Mouse (Mus musculus) CH12.LX (cell line): ENCODE measurements around the gene Sema3b. TPM values are rescaled to one million over a fixed set of nuclear protein-coding genes. Genes with fewer than 3 reads are reported as not detected.

Source experiments
- DNase-seq: peaks from one replicate; pipeline ENCODE4 v3.0.0-alpha.2; 2013; ENCODE audit errors: extremely low read depth
- H3K27ac ChIP-seq: 2 replicates; pipeline ENCODE4 v1.5.1; 2012; ENCODE audit warnings: low read depth, mild to moderate bottlenecking, control low read depth, moderate library complexity; ENCODE audit not compliant: insufficient read depth
- H3K27me3 ChIP-seq: replicated peaks from 2 replicates; pipeline ENCODE3; 2012; ENCODE audit warnings: inconsistent platforms
- H3K36me3 ChIP-seq, 2 experiments: replicated peaks in 1 of 2; 2 replicates each; pipeline versions ENCODE3 to v1.6.1; 2012; ENCODE audit warnings: inconsistent platforms in 1 of 2, low read length in 1 of 2, mild to moderate bottlenecking in 1 of 2, mixed read lengths in 1 of 2, moderate library complexity in 1 of 2; ENCODE audit not compliant: control insufficient read depth in 1 of 2, insufficient read depth in 1 of 2
- H3K4me1 ChIP-seq, 2 experiments: 2 replicates each; pipeline ENCODE4 v1.6.1; 2012; ENCODE audit warnings: inconsistent platforms in 1 of 2, moderate library complexity in 1 of 2; ENCODE audit not compliant: insufficient read depth in 2 of 2, control insufficient read depth in 1 of 2
- H3K4me2 ChIP-seq: 2 replicates; pipeline ENCODE4 v1.6.1; 2012; ENCODE audit warnings: low read depth, mild to moderate bottlenecking, control low read depth; ENCODE audit not compliant: poor library complexity, insufficient read depth, severe bottlenecking
- H3K4me3 ChIP-seq, 3 experiments: fragments of 150-350 bp in 1 of 3; sonication (generic) in 1 of 3; replicated peaks in 1 of 3; 2 replicates each; pipeline versions ENCODE3 to v1.5.1; 2011 to 2012; ENCODE audit warnings: low read depth in 2 of 3, low read length in 2 of 3, mild to moderate bottlenecking in 2 of 3, moderate library complexity in 2 of 3, control low read depth in 1 of 3, improper control_type of control experiment in 1 of 3, inconsistent platforms in 1 of 3, mixed read lengths in 1 of 3; ENCODE audit not compliant: poor library complexity in 1 of 3
- H3K79me2 ChIP-seq: replicated peaks from 2 replicates; pipeline ENCODE4 v1.6.1; 2012; ENCODE audit warnings: mild to moderate bottlenecking, moderate library complexity; ENCODE audit not compliant: control insufficient read depth, poor library complexity, insufficient read depth, severe bottlenecking; ENCODE audit errors: extremely low read depth
- H3K9ac ChIP-seq: 2 replicates; pipeline ENCODE4 v1.6.1; 2012; ENCODE audit warnings: low read depth, mild to moderate bottlenecking, control low read depth, moderate library complexity; ENCODE audit not compliant: insufficient read depth
- H3K9me3 ChIP-seq: replicated peaks from 2 replicates; pipeline ENCODE3; 2012; ENCODE audit warnings: low read length, inconsistent platforms, mixed read lengths
- CTCF ChIP-seq, 2 experiments: IDR thresholded peaks in 1 of 2; conservative IDR thresholded peaks in 1 of 2; 2 replicates each; pipeline ENCODE4 v1.5.1; 2011 to 2012; ENCODE audit warnings: low read depth in 2 of 2, low read length in 2 of 2, improper control_type of control experiment in 1 of 2, inconsistent platforms in 1 of 2, mild to moderate bottlenecking in 1 of 2, moderate library complexity in 1 of 2
- ELF1 ChIP-seq: IDR thresholded peaks from 2 replicates; pipeline ENCODE4 v1.6.1; 2014; ENCODE audit warnings: low read depth, mild to moderate bottlenecking, inconsistent platforms, low read length, improper control_type of control experiment
- EP300 ChIP-seq: IDR thresholded peaks from 2 replicates; pipeline ENCODE4 v1.6.1; 2011; ENCODE audit warnings: low read length, improper control_type of control experiment
- GABPA ChIP-seq: IDR thresholded peaks from 2 replicates; pipeline ENCODE4 v1.6.1; 2012; ENCODE audit warnings: low read depth, low read length, improper control_type of control experiment, inconsistent platforms; ENCODE audit not compliant: insufficient replicate concordance
- MAFK ChIP-seq: IDR thresholded peaks from 2 replicates; pipeline ENCODE4 v1.6.1; 2011; ENCODE audit warnings: low read length, improper control_type of control experiment; ENCODE audit not compliant: insufficient replicate concordance
- MEF2A ChIP-seq: IDR thresholded peaks from 2 replicates; pipeline ENCODE4 v1.6.1; 2014; ENCODE audit warnings: low read depth, mild to moderate bottlenecking, inconsistent platforms, low read length, improper control_type of control experiment, borderline replicate concordance
- MXI1 ChIP-seq: IDR thresholded peaks from 2 replicates; pipeline ENCODE4 v1.6.1; 2011; ENCODE audit warnings: mild to moderate bottlenecking, low read depth, low read length, improper control_type of control experiment
- PAX5 ChIP-seq: IDR thresholded peaks from 2 replicates; pipeline ENCODE4 v1.6.1; 2012; ENCODE audit warnings: low read length, inconsistent platforms, mixed read lengths
- POLR2AphosphoS2 ChIP-seq: IDR thresholded peaks from 2 replicates; pipeline ENCODE4 v1.6.1; 2011; ENCODE audit warnings: low read depth, low read length, improper control_type of control experiment
- TBP ChIP-seq: conservative IDR thresholded peaks from 2 replicates; pipeline ENCODE4 v1.6.1; 2011; ENCODE audit warnings: low read depth, low read length, improper control_type of control experiment
- UBTF ChIP-seq: IDR thresholded peaks from 2 replicates; pipeline ENCODE4 v1.6.1; 2012; ENCODE audit warnings: low read depth, mild to moderate bottlenecking, inconsistent platforms, low read length, improper control_type of control experiment, moderate library complexity
- USF2 ChIP-seq: conservative IDR thresholded peaks from 2 replicates; pipeline ENCODE4 v1.6.1; 2011; ENCODE audit warnings: low read depth, low read length, improper control_type of control experiment
- ZC3H11A ChIP-seq: IDR thresholded peaks from 2 replicates; pipeline ENCODE4 v1.6.1; 2012; ENCODE audit warnings: low read depth, mild to moderate bottlenecking, inconsistent platforms, low read length, improper control_type of control experiment
- ZNF384 ChIP-seq: IDR thresholded peaks from 2 replicates; pipeline ENCODE4 v1.6.1; 2012; ENCODE audit warnings: low read depth, low read length, improper control_type of control experiment, inconsistent platforms
- dilution Hi-C: fragments of 300-500 bp; cut with MboI; formaldehyde crosslinking; loops from 2 replicates; pipeline ENCODE4 v1.14.3; 2020; ENCODE audit warnings: low sequenced_read_pairs; ENCODE audit not compliant: extremely low pct_unique_long_range_greater_than_20kb, extremely low pct_ligation_motif_present
- in situ Hi-C: fragments of 300-500 bp; cut with MboI; formaldehyde crosslinking; loops from 3 replicates; pipeline ENCODE4 v1.14.3; 2019; ENCODE audit warnings: low sequenced_read_pairs, low pct_ligation_motif_present, low pct_unique_long_range_greater_than_20kb, mixed read lengths
- polyA plus RNA-seq: library from polyadenylated mRNA; unstranded; fragments of >175 nt; gene quantifications from 2 replicates; pipeline ENCODE4 v1.2.1, GENCODE M21; 2012; ENCODE audit warnings: low read depth; ENCODE audit not compliant: insufficient read length
- total RNA-seq, 2 experiments: library from RNA; depleted of rRNA; stranded (reverse); fragments of 300-350 nt in 1 of 2; fragments of >200 nt in 1 of 2; gene quantifications; 2 replicates each; pipeline ENCODE4 v1.2.3; 2012 to 2014

The Sema3b gene
- total and polyA plus RNA-seq, 3 experiments = 4.3 to 11.6 (median 8.0) TPM

DNA sequence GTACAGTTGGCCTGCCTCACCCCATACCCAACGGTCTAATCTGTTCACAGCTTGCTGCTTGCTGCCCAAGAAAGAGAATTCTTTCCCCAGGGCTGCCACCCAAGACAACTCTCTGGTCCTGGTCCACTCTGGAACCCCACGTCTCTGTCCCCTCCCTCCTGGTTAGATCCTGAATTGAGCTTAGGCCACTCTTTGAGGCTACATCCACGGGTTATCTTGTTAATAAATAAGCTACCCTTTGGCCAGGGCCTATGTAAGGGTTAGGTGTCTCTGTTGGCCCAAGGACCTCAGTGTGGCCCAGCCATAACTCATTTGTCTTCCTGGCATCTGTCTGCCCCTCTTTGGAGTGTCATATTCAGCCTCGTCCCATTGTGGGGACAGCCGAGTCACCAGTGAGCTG lies 10.6 kb downstream of the Sema3b start:
- H3K9ac ChIP-seq = no peak overlapping the region
- H3K79me2 ChIP-seq = no peaks in the 10 kb centered on the region
- no peaks in the 10 kb centered on the region for H3K27me3 ChIP-seq
- in situ Hi-C loops (no loop called here), dilution Hi-C loops (no loop called here)
- H3K9me3 ChIP-seq = no peaks in the 10 kb centered on the region
- no peak overlapping the region for H3K4me3 ChIP-seq
- H3K4me2 ChIP-seq = no peak overlapping the region
- TF ChIP-seq EP300 = no peak
- TF ChIP-seq GABPA = no peak
- no peak for TF ChIP-seq USF2
- TF ChIP-seq MEF2A = no peak
- no peak for TF ChIP-seq ELF1
- no peak for TF ChIP-seq UBTF
- no peak for TF ChIP-seq TBP
- no peak for TF ChIP-seq CTCF (conservative IDR thresholded peaks at IDR 0.05 in 1 of 2, IDR thresholded peaks at IDR 0.05 in 1 of 2; ENCODE audit: low read depth in 2 of 2, low read length in 2 of 2)
- TF ChIP-seq MXI1 = no peak
- TF ChIP-seq ZNF384 = no peak
- TF ChIP-seq PAX5 = no peak
- TF ChIP-seq MAFK = no peak
- H3K27ac ChIP-seq = no peak overlapping the region
- no peak for DNase-seq
- peaks cover 13 to 81% of the 10 kb centered on the region in 2 experiments for H3K36me3 ChIP-seq
- H3K4me1 ChIP-seq = peaks cover 16 to 28% of the 10 kb centered on the region in 2 experiments

DNA sequence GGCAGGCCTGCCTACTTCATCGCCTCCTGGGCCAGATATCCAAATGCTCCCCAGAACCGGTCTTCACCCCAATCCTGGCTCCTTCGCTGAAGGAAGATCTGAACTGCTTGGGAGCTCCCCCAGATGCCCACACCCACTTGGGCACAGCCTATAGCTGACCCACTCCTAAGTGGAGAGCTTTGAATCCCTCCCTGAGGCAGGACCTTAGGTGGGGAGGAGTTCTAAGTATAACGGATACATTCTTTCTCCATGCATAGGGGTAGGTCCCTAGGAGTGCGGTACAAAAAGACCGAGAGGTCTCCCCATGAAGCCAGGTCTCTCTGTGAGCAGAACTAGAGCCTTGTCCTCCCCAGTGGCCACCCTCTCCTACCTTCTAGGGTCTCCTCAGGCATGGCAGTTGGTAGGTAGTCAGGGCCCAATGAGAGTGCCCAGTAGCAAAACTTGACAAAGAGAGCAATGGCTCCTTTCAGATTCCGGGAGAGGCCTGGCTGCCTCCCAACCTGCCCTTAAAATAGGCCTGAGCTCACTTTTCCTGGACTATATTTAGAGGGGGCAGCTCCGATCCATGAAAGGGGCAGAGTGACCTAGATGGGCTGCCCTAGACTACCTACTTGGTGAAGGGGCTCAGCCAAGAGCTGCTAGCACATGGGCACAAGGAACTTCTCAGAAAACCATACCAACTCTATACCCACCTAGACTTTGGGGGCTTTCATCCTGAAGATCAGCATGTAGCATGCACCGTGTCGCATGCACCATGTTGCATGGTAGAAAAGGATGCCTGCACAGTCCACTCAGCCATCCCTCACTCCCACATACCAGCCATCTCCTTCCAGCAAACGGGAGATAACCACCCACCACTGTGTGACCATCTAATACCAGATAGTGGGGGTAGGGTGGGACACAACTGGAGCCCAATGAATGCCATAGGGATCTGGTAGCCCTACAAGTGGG lies 12.1 kb downstream of the Sema3b start:
- dilution Hi-C loops = no loop called here
- Histone ChIP-seq H3K9ac (no peak overlapping the region), H3K4me3 (no peak overlapping the region), H3K9me3 (no peaks in the 10 kb centered on the region), H3K4me2 (no peak overlapping the region), H3K27ac (no peak overlapping the region), H3K27me3 (no peaks in the 10 kb centered on the region), H3K79me2 (no peaks in the 10 kb centered on the region), H3K36me3 (peaks cover 26 to 95% of the 10 kb centered on the region in 2 experiments), H3K4me1 (peaks cover 7 to 13% of the 10 kb centered on the region in 2 experiments)
- no peak for DNase-seq
- TF ChIP-seq POLR2AphosphoS2 = 0 out of 2 replicates have a peak, but pooled peaks have one; percentile 28
- TF ChIP-seq ZC3H11A = no peak
- in situ Hi-C loops = no loop called here
